Mouse (Mus musculus): ENCODE data around the gene 1700021F05Rik.

The 1700021F05Rik gene

GRCm38 (mm10) chr10:43540442-43541152, at the start of gene 1700021F05Rik:
TSS of gene 1700021F05Rik (minus strand) at chr10:43540994.
- peak; percentile 94 for DNase-seq (ENCODE audit: low spot score)

GRCm38 (mm10) chr10:43588470-43589177, 47.8 kb upstream of the 1700021F05Rik start:
- DNase-seq (ENCODE audit: low spot score), result no peak

- no peak for DNase-seq (ENCODE audit: low spot score)
Observed at GRCm38 (mm10) chr10:43584538-43584937, 43.7 kb upstream of the 1700021F05Rik start.

- no peak for DNase-seq (ENCODE audit: low spot score)
Observed at GRCm38 (mm10) chr10:43581260-43581659, 40.5 kb upstream of the 1700021F05Rik start.

- DNase-seq (ENCODE audit: low spot score), result peak; percentile 49
Observed at GRCm38 (mm10) chr10:43580649-43581078, 39.9 kb upstream of the 1700021F05Rik start.

GRCm38 (mm10) chr10:43579381-43580261, 38.8 kb upstream of the 1700021F05Rik start:
- DNase-seq (ENCODE audit: low spot score), result peak; percentile 51

- DNase-seq (ENCODE audit: low spot score), result peak; percentile 76
Observed at GRCm38 (mm10) chr10:43578754-43579380, 38.1 kb upstream of the 1700021F05Rik start.

GRCm38 (mm10) chr10:43578366-43578753, 37.6 kb upstream of the 1700021F05Rik start:
- DNase-seq (ENCODE audit: low spot score), result peak; percentile 63

- no peak for DNase-seq (ENCODE audit: low spot score)
Observed at GRCm38 (mm10) chr10:43577997-43578331, 37.2 kb upstream of the 1700021F05Rik start, which contains the start of gene Cd24a. TSS of gene Cd24a (plus strand) at chr10:43578284.

- DNase-seq (ENCODE audit: low spot score), result peak; percentile 28
Observed at GRCm38 (mm10) chr10:43577299-43577996, 36.7 kb upstream of the 1700021F05Rik start.

- peak; percentile 56 for DNase-seq (ENCODE audit: low spot score)
Observed at GRCm38 (mm10) chr10:43574956-43575355, 34.2 kb upstream of the 1700021F05Rik start.

- DNase-seq (ENCODE audit: low spot score), result no peak
Observed at GRCm38 (mm10) chr10:43574352-43574751, 33.6 kb upstream of the 1700021F05Rik start.

GRCm38 (mm10) chr10:43561311-43561710, 20.5 kb upstream of the 1700021F05Rik start:
- no peak for DNase-seq (ENCODE audit: low spot score)

GRCm38 (mm10) chr10:43560765-43561164, 20.0 kb upstream of the 1700021F05Rik start:
- no peak for DNase-seq (ENCODE audit: low spot score)

- no peak for DNase-seq (ENCODE audit: low spot score)
Observed at GRCm38 (mm10) chr10:43559313-43559712, 18.5 kb upstream of the 1700021F05Rik start.

GRCm38 (mm10) chr10:43557630-43558165, 16.9 kb upstream of the 1700021F05Rik start:
- no peak for DNase-seq (ENCODE audit: low spot score)

- DNase-seq (ENCODE audit: low spot score), result no peak
Observed at GRCm38 (mm10) chr10:43551388-43551787, 10.6 kb upstream of the 1700021F05Rik start.

- no peak for DNase-seq (ENCODE audit: low spot score)
Observed at GRCm38 (mm10) chr10:43550923-43551322, 10.1 kb upstream of the 1700021F05Rik start.

GRCm38 (mm10) chr10:43549411-43549810, 8.6 kb upstream of the 1700021F05Rik start:
- DNase-seq (ENCODE audit: low spot score), result peak; percentile 28

GRCm38 (mm10) chr10:43541153-43541544, 355 bp upstream of the 1700021F05Rik start:
- DNase-seq (ENCODE audit: low spot score), result no peak

- no peak for DNase-seq (ENCODE audit: low spot score)
Observed at GRCm38 (mm10) chr10:43539746-43540310, 966 bp downstream of the 1700021F05Rik start.

Measured in yolk sac, embryonic 10.5 days (tissue).